Mouse (Mus musculus) kidney, adult 9 months (tissue): ENCODE data around the gene 8030411F24Rik.
"Not testable (repeated sequence)": the region's sequence is repeated elsewhere in the genome, so short reads cannot be mapped to it uniquely, and the experiment has no call there.

Experiments used
- DNase-seq: peaks from one replicate; pipeline ENCODE4 v3.0.0; 2022

Gene 8030411F24Rik

DNA sequence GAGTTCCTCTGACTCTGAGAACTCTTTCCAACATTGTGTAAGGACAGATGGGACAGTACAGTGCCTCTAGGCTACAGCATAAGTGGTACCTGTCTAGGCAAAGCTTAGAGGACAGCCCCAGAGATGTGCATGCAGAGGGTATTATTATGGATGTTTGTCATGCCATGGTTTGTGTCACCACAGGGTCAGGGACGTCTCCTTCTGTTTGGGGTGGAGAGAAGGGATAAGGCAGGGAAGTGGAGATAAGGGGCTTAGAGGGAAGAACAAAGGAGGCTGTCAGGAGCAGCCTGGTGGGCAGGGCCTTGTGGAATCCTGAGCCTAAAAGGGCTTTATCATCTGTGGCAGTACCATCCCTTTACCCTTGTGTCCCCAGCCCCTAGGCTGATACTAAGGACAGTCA, at the start of gene 8030411F24Rik:
Gene 8030411F24Rik, plus strand, starts transcription at position 301 of the 400 bp plus-strand sequence.
- DNase-seq, result no peak

DNA sequence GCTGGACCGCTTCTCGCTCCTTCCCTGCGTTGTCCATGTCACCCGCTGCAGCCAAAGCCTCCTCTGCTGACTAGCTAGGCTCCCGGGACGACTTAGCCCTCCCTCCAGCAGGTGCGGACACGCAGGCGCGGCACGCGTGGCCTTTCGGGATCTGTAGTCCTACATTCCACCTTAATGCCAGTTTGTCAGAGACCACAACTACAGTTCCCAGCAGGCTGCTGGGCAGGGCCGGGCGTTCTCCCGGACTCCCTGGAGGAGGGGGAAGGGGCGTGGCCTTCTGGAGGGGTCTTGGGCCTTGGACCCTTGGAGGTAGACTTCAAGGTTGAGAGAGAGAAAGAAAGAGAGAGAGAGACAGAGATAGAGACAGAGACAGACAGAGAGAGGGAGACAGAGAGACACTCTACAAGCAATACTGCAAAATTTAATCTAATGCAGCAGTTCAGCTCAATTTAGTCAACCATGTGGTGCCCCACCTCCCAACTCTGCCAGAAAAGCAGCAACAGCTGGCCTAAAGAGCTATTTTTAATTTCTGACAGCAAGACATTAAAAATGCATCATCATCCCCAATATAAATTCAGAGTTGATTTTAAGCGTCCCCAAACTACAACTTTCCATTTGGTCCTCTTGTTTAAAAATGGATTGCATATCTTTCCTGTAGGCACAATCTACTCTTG, 49.3 kb upstream of the 8030411F24Rik start, which contains the start of gene Napb:
Gene Napb, minus strand, starts transcription at position 141 of the 674 bp plus-strand sequence.
- peak; percentile 97 for DNase-seq

DNA sequence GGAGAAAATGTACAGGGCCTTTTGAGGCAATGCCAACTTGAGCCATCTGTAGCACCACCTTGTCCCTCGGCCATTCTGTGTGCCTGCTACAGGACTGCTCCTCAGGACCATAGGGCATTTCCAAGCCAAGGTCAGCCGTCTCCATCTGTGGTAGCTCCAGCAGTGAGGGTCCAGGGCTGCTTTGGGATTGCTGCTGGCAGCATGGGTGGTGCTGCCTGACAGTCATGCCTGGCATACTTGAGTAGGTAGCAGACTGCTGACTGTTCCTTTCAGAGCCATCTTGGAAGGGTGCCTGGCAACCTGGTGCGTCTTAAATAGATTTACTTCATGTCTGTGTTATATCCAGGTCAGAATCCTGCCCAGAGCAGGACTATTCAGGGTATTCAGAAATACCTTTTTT, 38.8 kb upstream of the 8030411F24Rik start:
- DNase-seq, result no peak

DNA sequence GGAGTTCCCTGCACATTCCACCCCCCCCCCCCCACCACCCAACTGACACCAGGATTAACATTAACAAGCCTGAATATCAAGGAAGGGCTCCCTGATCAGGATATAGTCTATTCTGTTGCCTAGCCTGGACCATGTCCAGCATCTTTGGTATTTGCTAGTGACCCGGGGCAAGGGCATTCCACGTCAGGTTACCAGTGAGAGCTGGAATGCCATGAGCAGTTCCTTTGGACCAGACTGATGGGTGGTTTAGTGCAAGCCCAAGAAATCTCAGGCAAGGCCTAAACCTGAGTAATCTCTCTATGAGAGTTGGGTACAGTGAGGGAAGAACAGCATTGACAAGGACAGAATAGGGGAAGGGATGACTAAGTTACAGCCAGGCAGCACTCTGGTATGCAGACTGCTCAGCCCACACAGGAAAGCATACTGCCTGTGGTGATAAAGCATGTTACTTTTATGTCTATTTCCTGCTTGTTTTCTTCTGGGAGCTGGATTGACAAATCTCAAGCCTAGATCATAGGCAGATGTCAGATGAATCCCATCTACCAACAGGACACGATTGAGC, 37.9 kb upstream of the 8030411F24Rik start:
- DNase-seq, result peak; percentile 35

DNA sequence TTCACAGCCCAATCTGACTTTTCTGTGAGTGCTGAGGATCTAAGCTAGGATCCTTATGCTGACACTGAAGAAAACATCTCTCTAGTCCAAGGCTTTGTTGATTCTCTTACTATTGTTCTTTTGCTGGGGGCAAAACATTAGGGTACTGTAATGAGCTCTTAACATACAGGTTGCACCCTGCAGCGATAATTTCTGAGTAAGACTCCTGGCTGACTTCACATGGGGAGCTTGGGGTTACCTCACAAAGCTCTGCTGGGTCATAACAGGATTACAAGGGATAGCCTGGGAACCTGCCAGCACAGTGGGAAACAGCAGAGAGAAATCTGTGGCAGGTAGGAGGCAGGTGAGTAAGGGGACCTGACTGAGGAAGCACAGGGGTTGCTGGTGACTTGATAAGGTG, 31.8 kb upstream of the 8030411F24Rik start, which contains the start of gene Cstl1:
Gene Cstl1, plus strand, starts transcription at position 301 of the 400 bp plus-strand sequence.
- no peak for DNase-seq

DNA sequence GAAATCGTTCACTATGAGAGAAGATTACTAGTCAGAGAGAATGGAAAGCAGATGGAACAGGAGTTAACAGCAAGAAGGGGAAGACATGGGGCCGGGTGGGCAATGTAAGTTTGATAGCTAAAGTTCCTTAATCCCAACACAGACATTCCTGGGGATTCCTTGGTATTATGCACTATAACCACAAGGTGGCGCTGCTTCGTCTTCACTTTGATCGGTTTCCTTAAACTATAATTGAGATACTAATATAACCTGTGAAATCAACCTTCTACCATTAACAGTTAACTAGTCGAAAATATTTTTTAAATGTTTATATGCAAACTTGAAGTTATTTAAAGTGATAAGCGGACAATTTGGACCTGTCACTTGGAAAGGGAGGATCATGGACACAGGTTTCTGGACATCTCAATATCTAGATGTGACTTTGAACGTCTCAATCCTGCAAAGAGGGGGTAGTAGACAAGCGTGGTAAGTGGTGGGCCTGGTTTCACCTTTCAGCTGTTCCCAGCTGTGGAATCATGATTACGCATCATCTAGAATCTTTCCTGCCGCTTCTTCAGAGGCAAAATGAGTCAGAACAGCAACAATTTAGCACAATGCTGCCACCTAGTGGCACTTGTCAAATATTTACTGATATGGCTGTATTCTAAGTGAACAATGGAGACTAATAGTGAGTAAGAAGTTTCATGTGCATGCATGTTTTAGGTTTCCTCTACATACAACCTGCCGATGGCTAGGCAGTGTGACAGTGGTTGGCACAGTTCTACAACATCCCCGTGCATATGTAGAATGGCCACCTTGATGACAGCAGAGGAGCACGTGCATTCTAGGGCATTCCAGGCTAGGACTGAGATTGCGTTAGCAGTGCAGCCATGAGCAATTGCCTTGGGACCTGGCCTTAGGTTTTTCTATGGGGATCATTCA, 29.7 kb upstream of the 8030411F24Rik start:
- DNase-seq, result peak; percentile 86

DNA sequence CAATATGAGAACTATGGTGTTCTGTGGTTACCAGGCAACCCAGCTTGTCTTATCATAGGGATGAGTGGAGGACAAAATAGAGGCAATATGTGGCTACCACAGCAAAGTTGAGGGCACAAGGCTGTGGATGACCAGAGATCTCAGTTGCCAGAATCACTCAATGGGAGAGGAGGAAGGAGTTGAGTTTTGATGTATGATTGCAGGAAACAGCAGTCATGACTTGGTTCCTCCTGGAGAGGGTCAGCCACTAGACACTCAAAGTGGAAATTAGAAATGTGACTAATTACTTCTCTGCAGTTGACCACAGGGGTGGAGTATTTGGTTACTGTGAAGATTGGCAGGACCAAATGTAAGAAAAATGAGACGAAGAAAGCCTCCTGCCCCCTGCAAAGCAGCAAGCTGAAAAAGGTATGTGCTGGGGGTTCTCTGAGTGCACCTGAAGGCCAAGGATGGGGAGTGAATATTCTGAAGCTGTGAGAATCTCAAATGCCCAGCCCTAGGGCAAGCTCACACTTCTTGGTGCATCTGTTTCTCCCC, 27.4 kb upstream of the 8030411F24Rik start:
- DNase-seq, result no peak

DNA sequence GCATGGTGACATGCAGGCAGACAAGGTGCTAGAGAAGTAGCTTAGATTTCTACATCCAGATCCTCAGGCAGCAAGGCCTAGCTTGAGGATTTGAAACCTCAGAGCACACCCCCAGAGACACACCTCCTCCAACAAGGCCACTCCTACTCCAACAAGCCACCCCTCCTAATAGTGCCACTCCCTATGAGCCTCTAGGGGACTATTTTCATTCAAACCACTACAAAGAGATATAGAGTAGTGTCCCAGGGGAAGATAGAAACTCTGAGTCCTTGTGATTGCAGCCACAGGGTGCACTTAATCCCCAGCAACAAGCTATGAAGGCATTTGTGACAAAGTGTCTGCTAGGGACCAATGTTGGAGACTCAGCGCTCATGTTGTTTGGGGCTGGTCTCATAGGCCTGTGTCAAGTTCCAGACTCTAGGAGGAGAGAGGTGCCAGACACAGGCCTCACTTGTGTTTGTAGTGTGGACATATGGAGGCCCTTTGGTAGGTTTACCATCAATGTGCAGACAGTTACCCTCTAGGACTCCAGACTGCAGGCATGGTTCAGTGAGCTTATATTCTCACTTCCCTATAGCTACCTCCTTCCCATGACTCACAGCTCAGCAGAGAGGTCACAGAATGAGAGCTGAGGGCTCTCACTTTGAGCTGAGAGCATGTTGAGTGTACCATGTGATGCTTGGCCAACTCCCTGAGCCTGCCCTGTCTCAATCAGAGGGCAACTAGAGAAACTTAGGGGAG, 18.0 kb upstream of the 8030411F24Rik start:
- DNase-seq, result no peak

DNA sequence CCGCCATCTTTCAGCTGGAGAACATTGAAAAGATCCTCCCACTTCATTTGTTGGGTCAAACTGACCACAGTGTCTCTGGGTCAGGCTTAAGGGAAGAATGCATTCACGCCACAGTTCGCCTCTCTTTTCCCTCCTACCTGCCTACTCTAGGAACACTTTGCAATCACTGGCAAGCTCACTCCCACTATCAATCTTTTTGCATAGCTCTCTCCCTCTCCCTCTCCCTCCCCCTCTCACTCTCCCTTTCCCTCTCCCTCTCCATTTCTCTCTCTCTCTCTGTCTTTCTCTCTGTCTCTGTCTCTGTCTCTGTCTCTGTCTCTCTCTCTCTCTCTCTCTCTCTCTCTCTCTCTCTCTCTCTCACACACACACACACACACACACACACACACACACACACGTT, 10.4 kb upstream of the 8030411F24Rik start, which contains the start of gene Cst11:
Gene Cst11, minus strand, starts transcription at position 101 of the 400 bp plus-strand sequence.
- DNase-seq, result not testable (repeated sequence)

DNA sequence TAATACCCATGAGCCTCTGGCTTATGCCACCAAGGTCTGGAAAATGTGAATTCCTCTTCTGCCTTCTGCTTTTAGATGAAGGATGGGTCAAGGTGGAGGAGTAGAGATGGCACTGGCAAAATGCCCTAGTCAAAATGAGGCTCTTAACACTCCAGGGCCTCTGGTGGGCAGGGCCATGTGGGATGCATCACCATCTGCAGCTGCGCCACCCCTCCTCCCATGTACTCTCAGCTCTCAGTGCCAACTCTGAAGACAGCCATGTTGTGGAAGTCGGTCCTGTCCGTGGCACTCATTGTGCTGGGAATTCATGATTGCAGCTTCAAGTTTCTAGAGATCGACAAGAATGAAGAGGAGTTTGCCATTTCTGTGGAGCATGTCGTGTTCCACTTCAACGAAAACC, 7.3 kb downstream of the 8030411F24Rik start, which contains the start of gene Cst12:
Gene Cst12, plus strand, starts transcription at position 220 of the 400 bp plus-strand sequence.
- DNase-seq, result no peak

DNA sequence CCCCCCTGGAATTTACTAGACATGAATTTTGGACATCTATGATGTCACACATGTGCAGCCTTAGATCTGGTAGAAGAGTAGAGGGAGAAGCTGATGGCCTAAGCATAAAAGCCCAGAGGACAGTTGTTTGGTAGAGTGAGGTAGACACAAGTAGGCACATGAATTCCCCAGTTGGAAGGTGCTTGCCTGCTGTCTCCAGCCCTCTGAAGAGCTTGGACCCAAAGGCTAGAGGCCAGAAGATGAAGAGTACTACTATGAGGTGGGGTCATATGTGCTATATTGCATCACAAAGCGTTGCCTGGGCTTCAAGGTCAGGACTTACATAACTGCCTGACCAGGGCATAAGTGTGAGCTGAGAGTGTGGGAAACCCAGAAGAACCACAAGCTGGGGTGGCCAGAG, 16.7 kb downstream of the 8030411F24Rik start, which contains the start of gene Cst8:
Gene Cst8, plus strand, starts transcription at position 301 of the 400 bp plus-strand sequence.
- DNase-seq, result no peak

DNA sequence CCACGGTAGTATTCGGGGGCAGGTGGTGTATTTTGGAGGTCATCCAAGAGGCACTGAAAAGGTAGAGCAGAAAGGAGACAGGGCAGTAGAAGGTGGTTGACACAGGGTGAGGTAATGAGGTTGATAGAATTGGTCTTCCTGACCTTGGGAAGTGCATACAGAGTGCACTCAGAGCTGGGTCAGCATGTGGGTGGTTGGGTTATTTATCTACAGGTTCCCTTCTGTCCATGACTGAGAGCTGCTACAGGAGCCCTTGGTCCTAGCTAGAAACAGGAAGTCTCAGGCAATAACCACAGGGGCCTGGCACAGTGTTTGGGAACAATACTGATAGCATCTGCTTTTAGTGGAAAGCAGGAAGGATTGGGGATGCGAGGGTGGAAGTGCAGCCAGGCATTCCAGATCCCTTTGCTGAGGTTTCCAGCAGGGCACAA, 19.7 kb downstream of the 8030411F24Rik start:
- peak; percentile 14 for DNase-seq

DNA sequence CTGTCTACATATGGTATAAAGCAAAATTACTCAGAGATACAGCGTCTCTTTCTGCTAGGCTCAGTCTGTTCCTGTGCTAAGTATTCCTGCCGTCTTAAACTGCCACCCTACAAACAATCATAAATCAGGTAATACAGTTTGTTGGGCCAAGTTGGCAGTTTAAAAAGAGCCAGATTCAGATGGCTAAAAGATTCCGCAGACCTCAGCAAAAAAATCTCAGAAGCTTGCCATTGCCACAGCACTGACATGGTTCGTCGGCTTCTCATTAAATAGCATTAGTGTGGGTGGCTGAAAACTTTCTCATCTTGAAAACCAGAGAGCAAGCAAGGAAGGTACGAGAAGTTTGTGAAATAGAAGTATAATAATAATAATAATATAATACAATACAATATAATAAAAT, 24.9 kb downstream of the 8030411F24Rik start:
- DNase-seq, result peak; percentile 3

DNA sequence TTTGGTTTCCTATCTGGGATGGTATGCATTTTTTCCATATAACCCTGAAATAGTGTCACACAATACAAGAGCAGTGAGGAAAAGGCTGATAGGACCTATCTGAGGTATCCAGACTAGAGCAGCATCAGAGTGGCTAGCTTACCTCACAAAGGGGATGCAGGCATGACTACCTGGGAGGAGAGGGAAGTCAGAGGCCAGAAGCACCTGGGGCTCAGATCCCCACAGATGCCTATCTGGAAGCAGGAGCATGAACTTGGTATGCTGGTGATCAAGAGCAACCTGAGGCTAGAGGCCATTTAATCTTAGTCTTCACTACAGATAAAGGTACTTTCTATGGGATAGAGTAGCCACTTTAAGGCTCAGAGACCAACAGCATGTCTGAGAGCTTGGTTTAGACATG, 38.1 kb downstream of the 8030411F24Rik start, which contains the start of gene Cst13:
Gene Cst13, plus strand, starts transcription at position 173 of the 400 bp plus-strand sequence.
- DNase-seq, result no peak

DNA sequence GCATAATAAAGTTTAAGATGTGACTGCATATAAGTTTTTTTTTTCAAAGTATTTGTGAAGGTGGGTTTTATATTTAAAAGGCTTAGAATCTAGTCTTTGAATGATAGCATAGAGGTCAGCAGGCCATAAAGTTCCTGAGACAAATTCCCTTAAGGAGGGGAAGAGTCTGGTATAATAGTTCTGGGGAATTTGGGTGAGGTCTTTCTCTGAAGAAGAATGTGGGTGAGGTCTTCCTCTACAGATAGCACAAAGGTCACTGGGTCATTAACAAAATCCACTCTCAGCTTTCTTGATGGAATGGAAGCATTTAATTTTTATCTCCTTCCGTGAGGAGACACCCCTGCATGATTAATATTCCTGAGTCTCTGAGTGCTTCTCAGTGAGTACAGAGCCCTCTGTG, 44.2 kb downstream of the 8030411F24Rik start:
- DNase-seq, result no peak

DNA sequence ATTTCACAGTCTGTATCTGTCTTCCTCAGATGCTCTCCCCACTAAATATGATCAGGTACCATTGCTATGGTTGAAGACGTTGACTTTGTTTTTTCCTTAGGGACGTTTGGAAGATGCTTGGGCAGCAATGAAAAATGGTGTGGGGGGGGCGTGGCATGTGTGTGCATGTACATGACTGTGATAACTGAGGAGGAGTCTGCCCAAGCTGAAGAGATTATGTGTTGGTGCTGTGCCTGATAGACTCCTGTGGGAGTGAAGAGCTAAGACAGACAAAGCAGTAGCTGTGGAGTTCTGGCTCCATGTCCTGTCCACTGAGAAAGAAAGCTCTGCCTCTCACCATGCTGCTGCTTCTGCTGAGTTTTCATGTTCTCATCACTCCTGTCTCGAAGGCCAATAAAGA, 53.1 kb downstream of the 8030411F24Rik start, which contains the start of gene Cst9:
Gene Cst9, plus strand, starts transcription at position 236 of the 400 bp plus-strand sequence.
- DNase-seq, result no peak
